Comparison of ENCODE assay signal across 9 mouse cellular contexts in genomic region chr4:42961592-42961991, GRCm38 (mm10). TPM values are rescaled to one million over a fixed set of nuclear protein-coding genes. Genes with fewer than 3 reads are reported as not detected.
DNase-seq lines count a peak whose midpoint lies in the region; TF ChIP-seq lines count a peak whose summit lies in the region.
"Had no signal": no experiment of that assay in that cellular context is flagged by ENCODE, and none has a peak within 500 bp of the region (broad histone marks: within the 10 kb centered on the region; RNA-seq: fewer than 3 reads in every experiment).

No protein-coding gene starts in this region.

- peaks cover 7% of the 10 kb centered on the region for H3K4me1 ChIP-seq in heart, adult 2 months (ENCODE audit: control insufficient read depth, insufficient read depth, low read length)
- H3K4me1 ChIP-seq in heart, embryonic 10.5 days, result peaks cover 43% of the 10 kb centered on the region
- peaks cover 7% of the 10 kb centered on the region; the same call in 1 of the 2 replicates for H3K4me1 ChIP-seq in spleen, adult 2 months (ENCODE audit: control insufficient read depth, insufficient read depth, insufficient read length)

- DNase-seq in heart, adult 2 months, result peak; percentile 52 to 73
- no peak for DNase-seq in heart, embryonic 10.5 days (ENCODE audit: low spot score)
- DNase-seq in 416B (ENCODE audit: low read depth) (peak; percentile 70), R1 (ENCODE audit: low read depth, low spot score) (peak; percentile 81)
- peak; percentile 75 for DNase-seq in embryo, embryonic 10.5 days (ENCODE audit: low spot score)
- peak; percentile 73 for DNase-seq in kidney, adult 9 months
- DNase-seq in lung, postnatal 14 days, result peak; percentile 68
- peak; percentile 36 to 58 for DNase-seq in spleen, adult 2 months (ENCODE audit: low read depth in 1 of 2, low spot score in 2 of 2)

- no peaks in the 10 kb centered on the region for H3K9me3 ChIP-seq in heart, embryonic 10.5 days

- TF ChIP-seq POLR2A in heart, adult 2 months (IDR thresholded peaks at IDR 0.05; ENCODE audit: insufficient read depth, low read depth, low read length), result no peak
- TF ChIP-seq POLR2A in spleen, adult 2 months (IDR thresholded peaks at IDR 0.05; ENCODE audit: low read depth, low read length), result no peak

- no peaks in the 10 kb centered on the region for H3K27me3 ChIP-seq in heart, adult 2 months (ENCODE audit: control insufficient read depth, insufficient read depth, low read length)
- H3K27me3 ChIP-seq in heart, embryonic 10.5 days (ENCODE audit: insufficient read depth, poor library complexity, severe bottlenecking), result no peaks in the 10 kb centered on the region
- no peaks in the 10 kb centered on the region for H3K27me3 ChIP-seq in spleen, adult 2 months (ENCODE audit: control insufficient read depth, insufficient read depth, low read length)

- no peak overlapping the region for H3K9ac ChIP-seq in heart, adult 2 months (ENCODE audit: low read depth, low read length)

- TF ChIP-seq CTCF in heart, adult 2 months (IDR thresholded peaks at IDR 0.05), result peak; percentile 84
- TF ChIP-seq CTCF in spleen, adult 2 months (IDR thresholded peaks at IDR 0.05; ENCODE audit: extremely low read depth, insufficient read depth, insufficient read length, insufficient replicate concordance), result peak; percentile 58; the same call in 1 of the 2 replicates

- H3K27ac ChIP-seq in heart, adult 2 months, result no peak overlapping the region
- H3K27ac ChIP-seq in heart, embryonic 10.5 days, result no peak overlapping the region
- H3K27ac ChIP-seq in spleen, adult 2 months (ENCODE audit: insufficient read depth, low read length), result no peak overlapping the region

- TF ChIP-seq EP300 in heart, adult 2 months (IDR thresholded peaks at IDR 0.05; ENCODE audit: insufficient read depth, low read depth, low read length), result no peak

- 22% methylated on average over 4 of the region's 4 CpGs for WGBS in heart, adult 2 months
- WGBS in heart, embryonic 10.5 days, result 34% methylated on average over 4 of the region's 4 CpGs
- 20% methylated on average over 4 of the region's 4 CpGs for WGBS in spleen, adult 2 months

- no peaks in the 10 kb centered on the region for H3K79me2 ChIP-seq in heart, adult 2 months (replicated peaks; ENCODE audit: control insufficient read depth, insufficient read depth, low read length)

- H3K4me3 ChIP-seq in heart, adult 2 months, result no peak overlapping the region
- no peak overlapping the region for H3K4me3 ChIP-seq in heart, embryonic 10.5 days
- no peak overlapping the region for H3K4me3 ChIP-seq in spleen, adult 2 months (ENCODE audit: extremely low read depth, insufficient read depth, insufficient read length)

- no peaks in the 10 kb centered on the region for H3K36me3 ChIP-seq in heart, adult 2 months (ENCODE audit: control insufficient read depth, insufficient read depth, low read length)
- peaks cover 17% of the 10 kb centered on the region for H3K36me3 ChIP-seq in heart, embryonic 10.5 days
- peaks cover 5% of the 10 kb centered on the region; the same call in 1 of the 2 replicates for H3K36me3 ChIP-seq in spleen, adult 2 months (ENCODE audit: control insufficient read depth, insufficient read depth, low read length)

- intact Hi-C loops in heart, adult 2 months (cut with DNase I), result no loop called here

RNA-seq across cellular contexts. Expression of gene 1700022I11Rik, which starts 7.8 kb away (rescaled TPM):
- total RNA-seq in heart, adult 2 months (2021), result not detected
- polyA plus RNA-seq in heart, adult 2 months (2012; rRNA removed), result not detected in 2 replicates
- polyA plus RNA-seq in heart, embryonic 10.5 days (2016; fragmentation: Nextera tagmentation; extraction: Ambion mirVana), result 0.25 and 0.70 TPM in 2 replicates
- not detected in 2 replicates for polyA plus RNA-seq in spleen, adult 2 months (2012; rRNA removed)
- total RNA-seq: layer of hippocampus, postnatal 25 days had no signal

RNA-seq across cellular contexts. Expression of gene Dnajb5, which starts 12.0 kb away (rescaled TPM):
- 100 to 1,000 TPM in 1 of 2 experiments, 10 to 100 TPM in 1; 88.5 to 103 TPM for total RNA-seq in heart, adult 2 months (2021)
- 45.6 and 51.1 TPM in 2 replicates for polyA plus RNA-seq in heart, adult 2 months (2012; rRNA removed)
- polyA plus RNA-seq in heart, embryonic 10.5 days (2016; fragmentation: Nextera tagmentation; extraction: Ambion mirVana), result 11.4 and 12.3 TPM in 2 replicates
- 12.2 and 15.1 TPM in 2 replicates for polyA plus RNA-seq in spleen, adult 2 months (2012; rRNA removed)

RNA-seq across cellular contexts. Expression of gene Vcp, which starts 38.7 kb away (rescaled TPM):
- 100 to 1,000 TPM; 238 to 254 TPM for total RNA-seq in heart, adult 2 months (2021)
- 127 and 204 TPM in 2 replicates for polyA plus RNA-seq in heart, adult 2 months (2012; rRNA removed)
- polyA plus RNA-seq in heart, embryonic 10.5 days (2016; fragmentation: Nextera tagmentation; extraction: Ambion mirVana), result 588 and 628 TPM in 2 replicates
- polyA plus RNA-seq in spleen, adult 2 months (2012; rRNA removed), result 68.4 and 76.1 TPM in 2 replicates

RNA-seq across cellular contexts. Expression of gene Phf24, which starts 45.1 kb away (rescaled TPM):
- 1 to 10 TPM; 5.0 to 5.8 TPM for total RNA-seq in heart, adult 2 months (2021)
- 4.8 and 7.8 TPM in 2 replicates for polyA plus RNA-seq in heart, adult 2 months (2012; rRNA removed)
- 1.5 and 2.8 TPM in 2 replicates for polyA plus RNA-seq in heart, embryonic 10.5 days (2016; fragmentation: Nextera tagmentation; extraction: Ambion mirVana)
- polyA plus RNA-seq in spleen, adult 2 months (2012; rRNA removed), result 1.1 and 1.5 TPM in 2 replicates

RNA-seq across cellular contexts. Expression of gene Fancg, which starts 48.7 kb away (rescaled TPM):
- total RNA-seq in heart, adult 2 months (2021), result 1 to 10 TPM; 2.8 to 3.2 TPM
- polyA plus RNA-seq in heart, adult 2 months (2012; rRNA removed), result 3.9 and 4.9 TPM in 2 replicates
- polyA plus RNA-seq in heart, embryonic 10.5 days (2016; fragmentation: Nextera tagmentation; extraction: Ambion mirVana), result 13.9 and 18.0 TPM in 2 replicates
- polyA plus RNA-seq in spleen, adult 2 months (2012; rRNA removed), result 13.5 and 16.7 TPM in 2 replicates
